Mouse (Mus musculus) liver, adult 2 months (tissue): ENCODE data around the gene Vamp5.

ENCODE experiments used
- CTCF ChIP-seq: fragments of 200-500 bp; IDR thresholded peaks from 2 replicates; pipeline ENCODE4 v1.5.1; 2011; ENCODE audit warnings: low read depth, low read length, control low read depth
- POLR2A ChIP-seq: fragments of 200-500 bp; IDR thresholded peaks from 2 replicates; pipeline ENCODE4 v1.6.1; 2011; ENCODE audit warnings: low read length, control low read depth; ENCODE audit not compliant: insufficient read depth; ENCODE audit errors: extremely low read depth

GRCm38 (mm10) chr6:72322936-72323335, 57.3 kb downstream of the Vamp5 start:
- TF ChIP-seq CTCF (no peak), POLR2A (no peak)
